Mouse (Mus musculus) adrenal gland, adult 18-20 months (tissue): ENCODE results near the gene Fbxl20. TPM values are rescaled to one million over a fixed set of nuclear protein-coding genes. Genes with fewer than 3 reads are reported as not detected.
"Not testable (repeated sequence)": the region's sequence is repeated elsewhere in the genome, so short reads cannot be mapped to it uniquely, and the experiment has no call there.

ENCODE experiments used
- DNase-seq, 2 experiments: peaks; one replicate each; pipeline ENCODE4 v3.0.0; 2021 to 2022; ENCODE audit warnings: low spot score in 2 of 2
- long read RNA-seq, 2 experiments: library from polyadenylated mRNA; stranded (forward); transcript quantifications; one replicate each; pipeline ENCODE4 v2.0.0; 2021
- total RNA-seq, 2 experiments: library from RNA; stranded (reverse); gene quantifications; 1 replicate in 1 of 2; 2 replicates in 1 of 2; pipeline ENCODE4 v1.2.3; 2021

The Fbxl20 gene
- 10 to 100 TPM; 21.6 to 27.7 TPM for total RNA-seq
- long read RNA-seq, experiment 1, full-length matches to known transcripts = 18 of 26 reads
- long read RNA-seq, experiment 1, partial matches to known transcripts = 1 of 26 reads
- long read RNA-seq, experiment 1, other reads (novel, unspliced or antisense) = 7 of 26 reads
- long read RNA-seq, experiment 2, full-length matches to known transcripts = 17 of 33 reads
- long read RNA-seq, experiment 2, partial matches to known transcripts = 6 of 33 reads
- long read RNA-seq, experiment 2, other reads (novel, unspliced or antisense) = 10 of 33 reads

DNA sequence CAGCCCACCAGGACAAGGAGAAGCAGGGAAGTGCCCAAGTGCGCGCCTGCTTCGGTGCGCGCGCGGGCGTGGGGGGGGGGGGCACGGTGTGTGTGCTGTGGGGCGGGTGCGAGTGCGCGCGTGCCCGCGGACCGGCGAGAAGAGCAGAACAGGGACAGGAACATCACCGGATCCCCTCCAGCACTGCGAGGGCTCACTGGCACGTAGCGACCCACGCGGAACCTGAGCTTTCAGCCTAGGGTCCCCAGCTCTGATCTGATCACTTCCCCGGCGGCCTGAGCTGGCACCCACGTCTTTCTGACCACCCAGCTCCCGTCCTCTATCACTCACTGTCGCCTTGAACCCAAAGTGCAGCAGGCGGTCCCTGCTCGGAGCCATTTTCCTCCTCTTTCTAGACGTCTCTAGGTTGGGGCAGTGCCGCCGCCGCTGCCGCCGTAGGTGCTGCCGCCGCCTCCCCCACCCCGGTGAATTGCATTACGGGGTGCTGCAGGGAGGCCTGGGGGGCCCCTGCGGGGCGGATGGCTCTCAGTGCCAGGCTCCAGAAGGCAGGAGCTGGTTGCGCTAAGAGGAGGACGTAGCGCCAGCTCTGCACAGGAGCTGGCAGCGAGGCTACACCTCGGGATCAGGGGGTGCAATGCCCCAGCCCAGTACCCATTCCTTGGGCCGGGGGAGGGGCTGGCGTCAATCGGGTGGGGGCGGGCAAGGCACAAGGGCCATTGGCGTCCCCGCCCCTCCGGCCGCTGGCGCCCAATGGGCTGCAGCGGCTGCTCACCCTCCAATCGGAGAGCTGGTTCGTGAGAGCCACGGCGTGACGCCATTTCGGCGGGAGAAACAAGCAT is at the start of gene Fbxl20:
Gene Fbxl20 (minus strand): TSS at position 618 of the 839 bp plus-strand sequence.
- DNase-seq = peak; percentile 79 to 88

DNA sequence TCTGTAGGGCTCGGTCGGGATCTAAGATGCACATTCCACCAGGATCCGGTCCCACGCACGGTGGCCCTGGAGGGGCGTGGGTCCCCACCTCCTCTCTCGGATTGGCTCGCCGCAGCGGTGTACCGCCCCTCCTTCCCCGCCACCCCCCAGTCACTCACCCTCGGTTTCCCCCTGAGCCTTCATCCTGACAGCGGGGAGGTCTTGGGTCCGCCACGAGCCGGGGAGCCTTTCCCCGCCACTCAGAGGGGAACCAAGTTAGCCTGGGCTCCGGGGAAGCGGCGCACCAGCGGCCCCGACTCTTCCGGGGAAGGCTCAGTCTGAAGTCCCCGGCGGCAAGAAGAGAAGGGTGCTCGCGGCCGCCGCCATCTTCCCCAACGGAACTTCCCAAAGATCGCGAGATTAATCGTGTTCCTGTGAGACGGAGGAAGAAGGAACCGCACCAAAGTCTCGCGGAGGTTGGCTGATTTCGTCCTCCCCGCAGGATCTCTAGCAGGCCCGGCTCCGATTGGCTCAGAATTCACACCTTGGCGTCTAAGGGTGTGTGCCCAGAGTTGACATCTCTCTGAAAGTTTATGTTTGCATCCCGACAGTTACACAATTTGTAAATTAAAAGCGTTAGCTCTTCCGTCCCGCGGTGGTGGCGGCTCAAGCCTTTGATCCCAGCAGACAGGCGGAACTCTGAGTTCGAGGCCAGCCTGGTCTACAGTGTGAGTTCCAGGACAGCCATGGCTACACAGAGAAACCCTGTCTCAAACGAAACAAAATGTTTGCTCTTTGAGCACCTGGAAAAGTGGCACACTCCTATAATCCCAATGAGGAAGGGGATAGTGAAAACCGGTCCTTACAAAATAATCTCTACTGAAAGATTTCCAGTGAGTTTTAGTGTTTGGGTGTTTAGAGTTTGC is 43.0 kb upstream of the Fbxl20 start, which contains the start of gene Med1:
Gene Med1 (minus strand): TSS at position 393 of the 905 bp plus-strand sequence.
- DNase-seq = peak; percentile 77 to 81

DNA sequence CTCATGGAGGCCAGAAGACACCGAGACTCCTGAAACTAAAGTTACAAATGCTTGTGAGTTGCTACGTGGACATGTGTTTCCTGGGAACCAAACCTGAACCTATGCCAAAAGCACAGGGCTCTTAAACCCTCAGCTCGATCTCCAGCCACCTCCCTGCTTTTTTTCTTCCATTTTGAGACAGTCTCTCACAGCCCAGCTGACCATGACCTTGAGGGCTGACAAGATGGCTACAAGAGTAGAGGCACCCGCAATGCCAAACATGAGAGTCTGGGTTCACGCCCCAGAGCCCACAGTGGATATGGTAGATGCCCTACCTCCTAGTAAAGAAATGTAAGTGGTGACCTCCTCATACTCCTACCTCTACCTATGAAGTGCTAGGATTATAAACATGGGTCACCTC is 40.6 kb upstream of the Fbxl20 start:
- no peak for DNase-seq

DNA sequence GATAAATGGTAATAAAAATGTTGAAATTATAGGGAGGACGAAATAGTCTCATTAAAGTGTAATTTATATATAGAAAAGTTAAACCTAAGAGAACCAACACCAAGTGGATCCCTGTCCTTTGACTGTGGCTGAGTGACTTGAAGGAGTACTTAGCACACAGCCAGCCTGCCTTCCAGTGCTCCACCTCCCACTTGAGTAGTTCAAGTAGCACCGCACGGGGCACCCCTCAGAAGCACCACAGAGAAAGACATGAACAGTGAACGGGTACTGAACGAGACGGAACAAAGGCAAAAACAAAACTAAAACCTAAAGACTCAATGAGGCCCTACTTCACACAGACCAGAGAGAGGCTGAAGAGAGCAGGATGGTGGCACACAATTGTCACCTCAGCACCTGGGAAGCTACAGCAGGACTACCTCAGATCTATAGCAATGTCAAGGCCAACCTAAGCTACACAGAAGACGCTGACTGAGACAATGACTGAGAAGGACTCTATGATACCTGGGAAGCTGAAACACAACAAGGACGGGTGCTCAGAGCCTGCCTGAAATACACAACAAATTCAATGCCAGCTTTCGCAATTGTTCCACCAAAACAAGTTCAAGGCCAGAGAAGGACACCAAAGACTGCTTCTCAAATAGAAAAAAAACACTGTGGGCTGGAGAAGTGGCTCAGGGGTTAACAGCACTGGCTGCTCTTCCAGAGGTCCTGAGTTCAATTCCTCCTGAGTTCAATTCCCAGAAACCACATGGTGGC is 37.6 kb upstream of the Fbxl20 start:
- DNase-seq = peak in 1 of 2 experiments; percentile 27

DNA sequence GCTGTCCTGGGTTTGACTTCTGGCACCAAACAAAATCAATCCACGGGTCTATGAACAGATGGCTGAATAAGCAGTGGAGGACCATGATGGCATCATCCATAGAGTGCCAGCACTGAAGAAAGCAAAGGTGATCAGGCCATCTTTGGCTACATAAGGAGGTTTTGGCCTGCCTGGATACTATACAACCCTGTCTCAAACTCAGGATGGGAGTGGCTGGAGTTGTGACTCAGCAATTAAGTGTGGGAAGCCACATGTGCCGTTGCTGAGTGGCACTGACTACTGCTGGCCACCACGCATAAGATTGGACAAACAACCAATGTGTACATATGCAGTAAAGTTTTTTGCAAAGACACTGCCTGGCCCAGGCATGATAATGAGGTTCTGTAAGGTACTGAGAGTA is 31.9 kb upstream of the Fbxl20 start:
- DNase-seq = not testable (repeated sequence)

DNA sequence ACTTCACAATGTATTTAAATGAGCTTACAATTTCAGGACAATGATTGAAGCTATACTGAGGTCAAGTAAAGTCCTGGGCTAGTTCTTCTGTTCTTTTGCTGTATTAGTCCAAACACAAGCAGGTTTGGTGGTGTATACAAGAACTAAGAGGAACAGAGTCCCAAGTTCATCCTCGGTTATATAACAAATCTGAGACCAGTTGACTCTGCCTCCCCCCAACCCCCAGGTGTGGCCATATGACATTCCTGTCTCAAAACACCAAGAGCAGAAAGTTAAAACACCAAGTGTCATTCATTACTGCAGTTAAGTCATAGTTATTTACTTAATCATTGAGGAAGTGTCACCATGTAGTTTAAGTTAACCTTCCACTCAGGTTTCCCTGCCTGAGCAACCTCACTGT is 18.2 kb upstream of the Fbxl20 start:
- DNase-seq = no peak

DNA sequence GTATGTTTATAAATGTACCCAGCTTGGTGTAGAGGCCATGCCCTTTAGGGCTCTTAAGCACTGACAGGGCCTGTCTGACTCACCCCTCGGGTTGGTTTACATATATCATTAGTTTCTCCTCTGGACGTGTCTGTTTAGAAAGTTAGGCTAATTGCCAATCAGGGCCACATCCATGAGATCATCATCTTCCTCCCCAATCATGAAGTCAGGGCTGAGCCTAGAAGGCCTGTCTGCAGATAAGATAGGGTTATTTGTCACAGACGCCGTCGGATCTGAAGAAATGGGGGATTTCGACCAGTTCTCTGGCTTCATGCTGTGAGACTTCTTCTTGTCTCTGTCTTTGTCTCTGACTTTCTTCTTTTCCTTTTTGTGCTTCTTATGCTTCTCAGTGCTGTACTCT is 4.9 kb upstream of the Fbxl20 start:
- no peak for DNase-seq

DNA sequence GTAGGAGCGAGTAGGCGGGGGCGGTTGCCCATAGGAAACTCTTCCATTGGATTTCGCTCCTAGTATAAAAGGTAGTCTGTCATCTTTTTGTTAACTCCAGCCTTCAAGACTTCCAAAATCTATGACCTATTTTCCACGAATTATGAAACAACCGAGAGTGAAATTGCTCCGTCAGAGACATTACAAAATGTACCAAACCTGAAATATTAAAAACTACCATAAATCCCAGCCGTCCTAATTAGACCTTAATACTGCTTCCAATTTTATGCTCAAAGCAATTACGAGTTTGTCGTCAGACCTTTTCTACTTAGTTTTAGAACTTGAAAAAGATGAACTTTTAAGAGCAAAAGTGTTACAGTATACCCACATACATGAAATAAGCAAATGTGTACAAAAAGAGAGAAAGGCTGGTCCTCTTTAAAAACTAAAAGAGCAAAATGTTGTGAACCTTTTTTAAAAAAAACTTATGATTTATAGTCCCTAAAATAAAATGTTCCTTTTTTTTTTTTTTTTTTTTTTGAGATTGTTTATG is 488 bp upstream of the Fbxl20 start:
- no peak for DNase-seq

DNA sequence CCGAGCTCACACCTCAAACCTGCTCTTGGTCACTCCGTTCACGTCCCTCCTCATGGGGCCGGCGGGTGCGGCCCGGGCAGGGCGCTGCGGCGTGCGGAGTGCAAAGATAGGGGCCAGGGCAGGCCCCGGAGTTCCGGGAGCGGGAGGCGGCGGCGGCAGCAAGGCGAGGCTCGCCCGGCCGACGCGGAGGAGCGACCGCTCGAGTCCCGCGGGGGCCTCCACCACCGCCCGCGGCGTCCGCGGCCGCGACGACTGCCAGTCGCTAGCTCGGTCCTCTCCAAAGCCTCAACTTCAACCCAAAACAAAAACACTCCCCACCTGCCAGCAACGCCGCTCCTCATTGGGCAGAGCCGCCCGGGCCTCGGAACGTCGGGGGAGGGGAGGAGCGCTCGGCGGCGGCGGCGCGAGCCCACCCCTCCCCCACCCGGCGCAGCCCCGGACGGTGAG is 876 bp downstream of the Fbxl20 start:
- peak; percentile 91 to 94 for DNase-seq

DNA sequence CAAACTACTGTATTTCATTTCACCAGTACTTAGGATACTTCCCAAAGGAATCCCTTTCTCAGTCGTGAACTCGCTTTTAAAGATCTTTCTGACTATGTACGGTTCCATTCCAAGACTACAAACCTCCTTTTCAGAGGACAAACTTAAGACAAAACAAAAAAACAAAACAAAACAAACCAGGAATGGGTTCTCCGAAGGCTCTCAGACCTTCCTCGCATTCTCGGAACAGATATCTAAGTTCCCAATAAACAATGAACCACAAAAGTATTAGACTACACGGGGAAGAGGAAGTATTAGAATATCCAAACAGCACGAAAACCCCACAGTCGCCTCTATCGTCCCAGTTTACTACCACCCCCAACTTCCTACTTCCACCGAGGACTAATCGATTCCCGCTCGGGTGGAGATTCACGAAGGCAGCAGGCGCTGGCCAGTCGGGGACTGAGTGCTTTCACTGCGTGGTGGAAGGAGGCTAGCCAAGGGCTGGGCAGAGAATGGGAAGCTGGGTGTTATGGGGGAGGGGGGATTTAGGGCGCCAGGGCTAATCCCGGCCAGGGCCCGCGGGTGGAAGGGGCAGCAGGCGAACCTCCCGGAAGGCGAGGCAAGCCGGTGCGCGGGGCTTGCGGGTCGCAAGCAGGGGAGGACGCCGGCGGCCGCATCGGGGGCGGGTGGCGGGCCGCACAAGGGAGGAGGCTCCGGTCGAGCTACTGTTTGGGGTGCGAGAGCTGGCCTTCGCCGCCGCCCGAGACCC is 1.5 kb downstream of the Fbxl20 start:
- DNase-seq = peak in 1 of 2 experiments; percentile 48

DNA sequence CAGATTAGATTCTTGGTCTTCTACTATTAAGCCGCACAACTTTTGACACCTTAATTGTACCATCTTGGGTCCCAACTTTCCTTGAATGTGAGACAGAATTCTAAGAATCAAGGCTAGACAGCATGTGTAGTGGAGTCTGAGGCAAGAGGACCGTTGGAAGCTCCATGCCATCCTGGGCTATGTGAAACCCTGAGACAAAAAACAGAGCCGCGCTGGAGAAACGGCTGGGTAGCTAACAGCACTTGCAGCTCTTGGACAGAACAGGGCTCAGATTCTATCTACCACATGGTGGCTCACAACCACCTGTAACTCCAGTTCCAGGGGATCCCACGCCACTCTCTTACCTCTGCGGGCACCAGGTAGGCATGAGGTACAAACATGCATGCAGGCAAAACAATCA is 4.3 kb downstream of the Fbxl20 start:
- DNase-seq = no peak

DNA sequence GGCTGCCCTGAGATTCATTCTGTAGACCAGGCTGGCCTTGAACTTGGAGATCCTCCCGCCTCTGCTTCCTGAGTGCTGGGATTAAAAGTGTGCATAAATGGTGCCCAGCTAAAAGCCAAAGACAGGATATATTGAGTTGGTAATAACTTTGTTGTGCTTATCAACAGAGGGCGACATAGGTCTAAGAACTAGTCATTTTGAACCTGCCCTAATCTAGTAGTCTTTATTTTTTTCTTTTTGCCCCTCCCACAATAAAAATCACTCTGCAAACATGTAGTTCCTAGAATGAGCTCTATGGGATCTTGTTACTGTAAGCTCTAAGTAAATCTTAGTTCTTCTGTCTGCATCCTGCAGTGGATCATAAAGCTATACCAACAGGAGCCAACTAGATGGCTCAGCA is 7.7 kb downstream of the Fbxl20 start:
- no peak for DNase-seq

DNA sequence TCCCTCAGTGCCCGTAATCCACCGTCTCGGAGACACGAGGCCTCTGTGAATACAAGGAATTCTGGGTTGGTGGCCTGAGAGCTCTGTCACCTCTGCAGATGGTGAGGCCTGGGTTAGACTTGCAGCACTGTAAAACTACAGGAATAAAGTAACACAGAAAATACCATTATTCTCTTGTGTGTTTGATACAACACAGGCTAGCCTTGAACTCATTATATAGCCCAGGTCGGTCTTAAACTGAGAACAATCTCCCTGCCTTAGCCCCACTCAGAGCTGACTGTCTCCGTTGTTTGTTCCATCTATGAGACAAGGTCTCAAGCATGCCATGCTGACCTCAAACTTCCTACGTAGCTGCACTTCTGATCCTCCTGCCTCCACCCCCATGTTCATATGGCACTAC is 11.3 kb downstream of the Fbxl20 start:
- DNase-seq = no peak

DNA sequence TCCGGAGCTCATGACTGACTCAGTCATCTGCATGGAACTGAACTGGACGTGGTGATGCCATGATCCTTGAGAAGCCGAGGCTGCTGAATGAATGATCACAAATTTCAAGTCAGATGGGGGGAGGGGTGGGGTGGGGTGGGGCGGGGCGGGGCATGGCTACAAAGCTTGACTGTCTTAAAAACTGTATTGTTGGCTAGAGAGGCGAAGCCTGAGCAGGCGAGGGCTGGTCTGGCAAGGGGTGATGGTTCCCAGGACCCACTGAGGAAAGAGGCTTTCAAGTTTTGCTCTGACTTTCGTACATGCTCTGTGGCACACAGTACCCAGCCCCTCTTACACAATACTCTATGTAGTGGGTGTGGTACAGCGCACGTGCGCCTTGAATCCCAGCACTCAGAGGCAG is 12.4 kb downstream of the Fbxl20 start:
- DNase-seq = no peak

DNA sequence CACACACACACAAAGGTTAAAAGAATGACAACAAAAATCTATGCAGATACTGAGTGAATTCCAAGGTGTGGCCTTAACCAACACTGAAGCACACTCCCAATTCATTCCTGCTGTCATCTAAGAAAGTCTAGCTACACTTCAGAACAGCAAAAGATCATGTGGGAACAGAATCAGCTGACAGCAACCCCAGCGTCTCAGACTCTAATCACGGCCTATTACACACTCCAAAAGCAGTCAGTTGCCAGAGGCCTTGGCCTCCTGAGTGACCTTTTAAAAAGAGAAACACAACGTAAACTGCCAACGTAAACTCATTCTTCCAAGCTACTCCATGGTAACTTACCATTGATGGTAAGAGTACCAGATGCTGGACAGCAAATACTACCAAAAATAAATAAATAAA is 15.3 kb downstream of the Fbxl20 start:
- no peak for DNase-seq

DNA sequence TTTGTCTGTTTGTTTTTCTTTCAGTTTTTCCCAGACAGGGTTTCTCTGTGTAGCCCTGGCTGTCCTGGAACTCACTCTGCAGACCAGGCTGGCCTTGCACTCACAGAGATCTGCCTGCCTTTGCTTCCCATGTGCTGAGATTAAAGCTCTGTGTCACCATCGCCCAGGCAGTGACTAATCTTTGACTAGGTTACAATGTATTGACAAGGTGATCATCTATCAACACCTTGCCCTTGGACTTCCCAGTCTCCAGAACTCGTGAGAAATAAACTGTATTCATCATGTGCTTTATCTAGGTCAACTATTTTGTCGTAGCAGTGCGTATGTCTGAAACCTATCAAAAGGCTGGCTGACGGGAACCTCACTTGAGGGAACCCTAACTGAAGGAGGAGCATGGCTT is 26.8 kb downstream of the Fbxl20 start:
- DNase-seq = no peak

DNA sequence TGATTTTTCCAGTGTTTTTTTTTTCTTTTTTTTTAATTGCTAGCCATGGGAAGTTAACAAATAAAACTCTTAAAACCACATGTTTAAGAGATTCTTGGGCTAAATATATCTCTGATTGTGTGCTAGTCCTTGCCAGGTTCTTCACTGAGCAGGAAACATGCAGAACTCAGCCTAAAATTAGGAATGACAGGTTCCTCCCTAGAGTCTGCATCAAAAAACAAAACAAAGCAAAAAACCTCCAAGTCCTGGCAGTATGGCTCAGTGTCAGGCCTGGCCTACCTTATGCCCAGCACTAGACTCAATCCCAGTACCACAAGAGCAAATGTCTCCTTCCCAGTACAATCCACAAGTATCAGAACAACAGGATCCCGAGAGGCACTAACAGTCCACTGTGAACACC is 35.8 kb downstream of the Fbxl20 start:
- no peak for DNase-seq

DNA sequence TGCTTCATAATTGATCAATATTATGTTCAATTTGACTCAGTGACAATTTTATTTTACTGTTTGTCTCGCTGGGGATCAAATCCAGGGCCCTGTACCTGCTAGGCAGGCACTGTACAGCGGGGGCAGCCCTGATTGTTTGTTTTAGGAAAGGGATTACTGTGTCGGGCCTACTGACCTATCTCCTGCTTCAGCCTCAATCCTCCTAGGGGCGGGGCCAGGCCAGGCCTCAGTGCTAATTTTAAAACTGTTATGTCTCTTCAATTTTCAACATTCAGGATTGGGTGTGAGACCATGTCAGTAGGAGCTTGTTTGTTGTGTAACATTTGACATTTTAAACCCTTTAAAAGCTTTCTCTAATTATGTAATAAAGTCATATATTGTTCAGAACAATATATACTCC is 36.7 kb downstream of the Fbxl20 start:
- no peak for DNase-seq

DNA sequence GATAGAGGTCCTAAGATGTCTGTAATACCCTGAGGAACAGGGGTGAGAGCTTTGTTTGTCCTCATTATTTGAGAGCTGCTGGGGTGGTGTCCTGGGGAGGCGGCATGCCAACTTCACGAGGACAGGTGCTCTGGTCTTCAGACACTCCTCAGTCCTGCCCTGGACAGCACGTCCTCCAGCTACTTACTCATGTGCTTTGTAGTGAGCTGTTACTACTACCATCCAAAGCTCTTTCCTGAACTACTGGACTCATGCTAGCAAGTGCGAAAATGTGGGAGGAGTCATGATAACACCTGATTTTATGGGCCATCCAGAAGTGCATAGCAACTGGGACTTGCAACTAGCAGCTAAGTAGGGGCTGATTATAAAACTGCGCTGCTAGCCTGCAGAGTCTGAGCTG is 40.5 kb downstream of the Fbxl20 start:
- no peak for DNase-seq

DNA sequence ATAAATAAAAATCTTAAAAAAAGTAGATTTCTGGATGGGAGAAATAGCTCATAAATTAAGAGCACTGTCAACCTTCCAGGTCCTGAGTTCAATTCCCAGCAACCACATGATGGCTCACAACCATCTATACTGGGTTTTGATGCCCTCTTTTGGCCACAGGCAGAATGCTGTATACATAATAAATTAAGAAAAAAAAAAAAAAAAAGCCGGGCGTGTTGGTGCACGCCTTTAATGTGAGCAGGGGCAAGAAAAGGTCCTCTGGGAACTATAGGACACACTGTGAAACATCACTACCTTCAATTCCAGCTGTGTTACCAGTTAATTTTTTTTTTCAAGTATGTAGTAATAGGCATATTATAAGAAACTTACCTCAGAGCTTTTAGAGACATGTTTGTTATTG is 48.9 kb downstream of the Fbxl20 start:
- no peak for DNase-seq
